Mouse (Mus musculus) olfactory bulb, adult 2 months (tissue): Measurements from ENCODE around the gene Lyl1. TPM values are rescaled to one million over a fixed set of nuclear protein-coding genes. Genes with fewer than 3 reads are reported as not detected.

Source experiments
- H3K27ac ChIP-seq: fragments of 200-500 bp; 2 replicates; pipeline ENCODE4 v1.5.1; 2012; ENCODE audit warnings: low read depth, low read length; ENCODE audit not compliant: insufficient read depth
- H3K4me1 ChIP-seq: fragments of 200-500 bp; 2 replicates; pipeline ENCODE4 v1.6.1; 2012; ENCODE audit warnings: low read length; ENCODE audit not compliant: control insufficient read depth, insufficient read depth
- H3K4me3 ChIP-seq: fragments of 200-500 bp; 2 replicates; pipeline ENCODE4 v1.5.1; 2012; ENCODE audit warnings: mild to moderate bottlenecking, low read depth, low read length, moderate library complexity; ENCODE audit not compliant: insufficient read depth
- CTCF ChIP-seq: fragments of 200-500 bp; IDR thresholded peaks from 2 replicates; pipeline ENCODE4 v1.5.1; 2012; ENCODE audit warnings: low read depth, mild to moderate bottlenecking, low read length, moderate library complexity; ENCODE audit not compliant: insufficient read depth
- POLR2A ChIP-seq: fragments of 200-500 bp; IDR thresholded peaks from 2 replicates; pipeline ENCODE4 v1.6.1; 2012; ENCODE audit warnings: mild to moderate bottlenecking, low read depth, low read length, moderate library complexity; ENCODE audit not compliant: insufficient read depth
- WGBS: fragments of 180-500 bp; shearing (Covaris S2); methylation state at CpG from one replicate; pipeline ENCODE4 v1.1.7; 2018; 5-methylcytosine and 5-hydroxymethylcytosine counted together
- polyA plus RNA-seq: library from polyadenylated mRNA; stranded (reverse); fragments of >200 nt; gene quantifications from 2 replicates; pipeline ENCODE4 v1.2.4, GENCODE M21; 2012; ENCODE audit warnings: low replicate concordance; ENCODE audit not compliant: missing spikeins, insufficient read depth, insufficient read length

Gene Lyl1
- polyA plus RNA-seq, 1 experiment: not detected

DNA sequence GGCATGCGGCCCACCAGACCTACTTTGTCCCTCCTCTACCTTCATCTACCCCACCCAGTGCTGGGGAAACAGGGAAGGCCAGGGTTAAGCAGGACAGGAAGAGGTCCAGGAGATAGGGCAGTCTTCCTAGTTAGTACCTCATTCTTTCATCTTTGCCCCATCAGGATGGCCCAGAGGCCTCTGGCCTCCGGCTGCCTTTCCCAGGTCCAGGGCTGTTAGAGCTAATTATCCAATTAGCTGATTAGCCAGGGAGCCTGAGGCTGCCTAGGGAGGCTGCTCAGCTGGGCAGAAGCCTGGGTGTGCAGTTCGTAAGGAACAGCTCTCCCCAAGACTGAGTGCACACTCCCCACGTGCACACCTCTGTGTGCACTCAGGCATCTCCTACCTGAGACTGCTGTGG lies 12.1 kb downstream of the Lyl1 start:
- Histone ChIP-seq H3K27ac (0 out of 2 replicates have a peak overlapping the region, but pooled peaks have one; percentile 55), H3K4me3 (no peak overlapping the region), H3K4me1 (peaks cover 44% of the 10 kb centered on the region)
- 59% methylated on average over 4 of the region's 4 CpGs for WGBS
- TF ChIP-seq CTCF (no peak), POLR2A (no peak)

DNA sequence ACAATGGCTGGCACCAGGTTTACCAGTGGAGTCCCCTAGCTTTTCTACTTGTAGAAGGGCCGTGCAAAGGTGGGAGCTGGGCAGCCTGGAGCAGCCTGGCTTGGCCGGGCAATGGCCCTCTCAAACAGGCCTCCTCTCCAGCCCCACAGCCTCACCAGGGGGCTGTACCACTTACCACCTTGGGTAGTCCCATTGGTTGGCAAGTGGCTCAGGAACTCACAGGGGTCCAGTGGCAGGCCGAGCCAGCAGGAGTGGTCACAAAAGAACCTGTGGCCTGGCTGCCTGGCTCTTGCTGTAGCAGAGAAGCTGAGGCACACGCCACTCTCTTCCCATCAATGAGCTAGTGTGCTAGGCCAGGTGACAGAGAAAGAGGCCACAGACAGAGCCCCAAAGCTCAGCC lies 12.9 kb downstream of the Lyl1 start:
- peaks cover 41% of the 10 kb centered on the region for H3K4me1 ChIP-seq
- H3K4me3 ChIP-seq: no peak overlapping the region
- no peak for TF ChIP-seq CTCF
- TF ChIP-seq POLR2A: no peak
- WGBS: 66% methylated on average over 4 of the region's 4 CpGs
- H3K27ac ChIP-seq: no peak overlapping the region

DNA sequence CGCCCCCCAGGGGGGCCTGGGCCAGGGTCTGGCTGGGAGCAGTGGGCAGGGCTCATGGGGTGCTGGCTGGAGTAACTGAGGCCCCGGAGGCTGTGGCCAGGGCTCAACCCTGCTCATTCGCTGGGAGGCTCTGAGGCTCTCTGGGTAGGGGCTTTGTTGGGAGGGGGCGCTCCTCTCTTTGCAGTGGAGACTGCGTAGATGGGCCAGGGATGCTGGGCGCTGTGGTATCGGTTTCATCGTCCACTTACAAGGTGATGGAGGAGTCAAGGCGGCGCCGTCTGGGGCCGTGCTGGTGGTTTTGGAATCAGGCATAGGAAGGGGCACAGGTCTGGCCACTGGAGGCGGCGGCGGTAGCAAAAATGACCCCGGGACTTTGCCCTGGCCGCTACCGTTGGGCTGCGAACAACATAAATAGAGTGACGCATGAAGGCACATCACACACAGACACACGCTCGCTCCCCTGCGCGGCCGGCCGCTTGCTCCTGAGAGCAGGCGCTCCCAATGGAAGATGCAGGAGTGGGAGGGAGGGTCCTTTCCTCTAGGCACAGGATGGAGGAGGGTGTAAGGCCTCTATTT lies 14.7 kb downstream of the Lyl1 start:
- H3K4me1 ChIP-seq: peaks cover 37% of the 10 kb centered on the region
- H3K27ac ChIP-seq: no peak overlapping the region
- WGBS: 58% methylated on average over 27 of the region's 27 CpGs
- no peak for TF ChIP-seq CTCF
- no peak for TF ChIP-seq POLR2A
- H3K4me3 ChIP-seq: no peak overlapping the region

DNA sequence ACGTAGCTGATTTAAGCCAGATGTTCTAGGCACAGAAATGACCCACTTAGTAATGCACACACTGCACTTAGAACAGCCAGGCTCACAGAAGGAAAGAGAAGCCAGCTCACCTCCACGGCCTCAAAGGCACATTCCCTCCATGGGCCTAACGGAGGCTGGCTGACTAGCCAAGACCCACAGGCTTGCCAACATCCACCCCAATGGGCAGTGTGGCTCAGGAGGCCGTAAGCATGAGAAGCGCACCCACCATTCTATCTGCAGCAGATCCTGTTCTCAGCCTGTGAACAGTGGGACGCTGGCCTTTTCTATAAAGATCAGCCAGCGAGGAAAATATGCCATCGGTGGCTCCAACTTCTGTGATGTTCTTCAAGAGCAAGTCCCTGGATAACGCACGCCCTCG lies 15.5 kb downstream of the Lyl1 start:
- TF ChIP-seq POLR2A: no peak
- TF ChIP-seq CTCF: no peak
- WGBS: 74% methylated on average over 11 of the region's 11 CpGs
- Histone ChIP-seq H3K4me3 (no peak overlapping the region), H3K4me1 (peaks cover 37% of the 10 kb centered on the region), H3K27ac (no peak overlapping the region)

DNA sequence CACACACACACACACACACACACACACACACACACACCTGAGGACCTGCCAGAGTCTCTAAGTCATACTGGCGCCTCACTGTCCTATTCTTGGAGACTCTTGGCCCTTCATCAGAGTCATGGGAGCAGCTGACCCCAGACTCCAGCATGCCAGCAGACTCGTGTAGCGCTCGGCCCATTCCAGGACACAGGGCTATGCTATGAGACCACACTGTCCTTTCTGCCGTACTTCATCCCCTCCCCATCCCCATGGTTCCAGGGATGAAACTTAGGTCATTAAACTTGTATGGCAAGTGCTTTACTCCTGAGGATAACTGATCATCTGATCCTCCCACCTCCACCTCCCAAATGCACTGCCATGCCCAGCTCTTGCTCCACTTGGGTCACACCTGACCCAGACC lies 17.2 kb downstream of the Lyl1 start:
- Histone ChIP-seq H3K4me1 (peaks cover 34% of the 10 kb centered on the region), H3K4me3 (no peak overlapping the region), H3K27ac (no peak overlapping the region)
- TF ChIP-seq POLR2A: no peak
- no peak for TF ChIP-seq CTCF
- 89% methylated on average over 5 of the region's 5 CpGs for WGBS

DNA sequence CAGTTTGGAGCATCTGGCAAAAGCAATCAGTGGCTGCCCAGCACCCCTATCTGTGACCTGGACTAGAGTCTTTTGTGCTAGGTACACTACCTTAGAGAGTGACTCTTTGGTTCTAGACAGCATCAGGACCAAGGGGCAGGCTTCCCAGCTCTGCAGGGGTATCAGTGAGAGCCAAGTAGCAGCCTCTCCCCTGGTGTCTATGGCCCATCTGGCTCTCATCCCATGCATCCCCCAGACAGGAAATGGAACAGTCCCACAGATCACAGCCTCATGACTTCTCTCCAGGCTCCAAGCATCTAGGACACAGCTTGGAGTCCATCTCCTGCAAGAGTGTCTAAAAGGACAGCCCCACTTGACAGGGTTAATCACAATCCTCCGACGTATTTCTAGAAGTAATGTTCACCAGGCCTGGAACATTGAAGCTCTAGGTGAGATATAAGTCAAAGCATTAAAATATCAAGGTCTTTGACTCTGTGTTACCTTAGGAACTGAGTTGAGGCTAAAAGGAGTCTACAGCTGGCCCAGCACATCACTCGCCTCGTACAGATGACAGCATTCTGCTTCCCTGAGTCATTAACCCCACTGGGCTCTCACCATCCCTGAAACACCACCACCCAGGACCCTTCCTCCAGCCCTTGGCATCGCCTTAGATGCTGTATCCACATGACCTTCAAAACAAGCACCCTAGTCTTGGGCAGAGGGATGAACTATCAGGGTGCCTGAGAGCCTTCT lies 17.9 kb downstream of the Lyl1 start:
- peaks cover 34% of the 10 kb centered on the region for H3K4me1 ChIP-seq
- WGBS: 82% methylated on average over 5 of the region's 5 CpGs
- H3K27ac ChIP-seq: no peak overlapping the region
- H3K4me3 ChIP-seq: no peak overlapping the region
- TF ChIP-seq CTCF: no peak
- TF ChIP-seq POLR2A: no peak

DNA sequence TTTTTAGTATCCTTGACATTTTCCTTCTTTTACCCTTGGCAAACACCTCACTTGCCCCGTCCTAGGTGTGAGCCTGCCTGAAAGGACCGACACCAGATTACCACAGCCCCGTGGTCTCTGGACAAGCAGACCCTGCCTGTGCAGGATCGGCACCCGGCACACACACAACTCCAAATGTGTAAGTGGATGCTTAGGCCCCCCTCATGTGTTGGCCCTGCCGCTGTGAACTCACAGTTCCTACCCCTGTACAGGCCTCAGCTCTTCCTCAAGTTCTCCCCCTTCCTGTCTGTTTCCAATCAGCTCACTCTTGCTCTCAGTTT lies 21.2 kb downstream of the Lyl1 start:
- Histone ChIP-seq H3K27ac (peak overlapping the region; percentile 13; the same call in 1 of the 2 replicates), H3K4me3 (no peak overlapping the region), H3K4me1 (peaks cover 33% of the 10 kb centered on the region)
- WGBS: 62% methylated on average over 6 of the region's 6 CpGs
- TF ChIP-seq POLR2A: no peak
- TF ChIP-seq CTCF: no peak

DNA sequence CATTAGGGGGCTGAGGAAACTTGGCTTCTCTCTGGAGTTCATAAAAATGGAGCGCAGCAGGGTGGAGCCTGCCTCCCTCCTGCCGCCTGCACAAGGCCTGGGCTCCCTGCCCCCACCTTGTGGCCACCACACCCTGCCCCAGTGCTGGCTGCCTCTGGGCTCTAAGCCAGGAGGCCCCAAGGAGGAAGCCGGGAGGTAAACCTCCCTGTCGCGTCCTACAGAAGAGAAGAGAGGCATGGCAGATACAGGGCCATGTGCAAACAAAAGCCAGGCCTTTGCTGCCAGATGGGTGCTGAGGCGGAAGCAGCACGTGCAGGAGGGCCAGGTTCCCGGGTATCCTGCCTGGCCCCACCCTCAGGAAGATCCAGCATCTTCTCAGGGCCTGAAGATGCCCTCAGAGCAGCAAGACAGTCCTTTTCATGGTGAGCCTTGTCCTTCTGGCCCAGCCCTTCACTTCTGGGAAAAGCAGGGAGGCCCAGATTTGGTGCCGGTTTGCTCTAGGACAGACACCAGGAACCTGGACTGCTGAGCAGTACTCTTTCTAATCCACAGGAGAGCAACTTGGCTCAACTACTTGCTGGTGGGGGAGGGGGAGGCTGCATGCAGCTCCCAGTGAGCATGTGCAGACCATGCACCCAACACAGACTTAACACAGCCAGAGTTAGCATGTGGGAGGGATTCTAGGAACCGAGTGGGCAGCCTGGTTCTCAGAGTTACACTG lies 21.8 kb downstream of the Lyl1 start, which contains the start of gene G430095P16Rik:
TSS of gene G430095P16Rik (plus strand) at position 158 of the 721 bp plus-strand sequence.
- Histone ChIP-seq H3K4me3 (no peak within 1 kb of the TSS), H3K27ac (peak within 1 kb of the TSS; percentile 14; the same call in 1 of the 2 replicates), H3K4me1 (peaks cover 33% of the 10 kb centered on the region)
- no peak for TF ChIP-seq POLR2A
- no peak for TF ChIP-seq CTCF
- 42% methylated on average over 10 of the region's 10 CpGs for WGBS

DNA sequence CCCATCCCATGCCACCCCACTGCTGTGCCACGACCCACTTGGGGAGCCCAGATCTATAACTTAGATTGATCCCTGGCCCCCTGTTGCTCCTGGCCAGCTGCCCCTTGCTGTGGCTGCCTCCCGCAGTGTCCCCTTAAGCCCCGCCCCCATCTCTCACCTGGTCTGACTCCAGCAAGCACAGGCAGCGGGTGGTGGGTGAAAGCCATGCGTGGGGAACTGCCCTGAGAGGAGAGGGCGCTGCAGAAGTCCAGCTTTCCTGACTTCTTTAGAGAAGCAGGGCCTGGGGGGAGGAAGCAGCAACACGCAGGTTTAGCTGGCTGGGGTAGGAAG lies 22.3 kb downstream of the Lyl1 start:
- Histone ChIP-seq H3K4me3 (no peak overlapping the region), H3K27ac (no peak overlapping the region), H3K4me1 (peaks cover 33% of the 10 kb centered on the region)
- whole genome bisulfite sequencing: 40% methylated on average over 7 of the region's 7 CpGs
- TF ChIP-seq CTCF (no peak), POLR2A (no peak)

DNA sequence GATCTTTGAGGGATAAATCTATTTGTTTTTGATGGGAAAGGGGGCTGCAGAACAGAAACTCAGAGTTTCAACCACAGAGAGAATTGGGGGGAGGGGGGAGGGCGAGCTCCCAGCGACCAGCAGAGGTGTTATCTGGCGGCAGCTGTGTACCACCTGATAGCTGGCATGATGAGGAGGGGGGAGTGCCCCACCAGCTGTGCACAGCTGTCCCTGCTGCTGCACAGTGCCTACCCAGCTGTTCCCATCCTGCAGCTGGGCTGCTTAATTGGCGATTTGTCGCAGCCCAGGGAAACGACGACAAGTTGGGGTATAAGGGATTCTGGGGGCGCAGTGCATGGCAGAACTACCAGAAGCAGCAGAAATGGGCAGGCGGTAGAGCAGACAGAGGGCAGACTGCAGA lies 23.4 kb downstream of the Lyl1 start:
- Histone ChIP-seq H3K4me3 (no peak overlapping the region), H3K4me1 (peaks cover 36% of the 10 kb centered on the region), H3K27ac (no peak overlapping the region)
- TF ChIP-seq CTCF (no peak), POLR2A (no peak)
- 53% methylated on average over 9 of the region's 9 CpGs for WGBS
